Mouse (Mus musculus) MEL (cell line): ENCODE measurements at regions not wholly inside any gene's neighbourhood (a gene's known extent, or its start where the extent isn't known, plus 50 kb on each side); places are given as distances from the start of the nearest gene placed in this dataset.
A peak's percentile ranks its signal among the peaks of the same experiment; 100 is the strongest.

Experiments used
- DNase-seq: peaks from one replicate; pipeline ENCODE4 v3.0.0; 2011; ENCODE audit warnings: low read depth, low spot score
- H3K27ac ChIP-seq: 2 replicates; pipeline ENCODE4 v1.5.1; 2012; ENCODE audit warnings: low read depth, mild to moderate bottlenecking, control low read depth, low read length, moderate library complexity; ENCODE audit not compliant: control insufficient read depth
- H3K27me3 ChIP-seq, 2 experiments: fragments of 150-350 bp in 1 of 2; sonication (generic) in 1 of 2; 2 replicates each; pipeline ENCODE4 v1.6.1; 2012; ENCODE audit warnings: low read length in 2 of 2, mild to moderate bottlenecking in 2 of 2, improper control_type of control experiment in 1 of 2, moderate library complexity in 1 of 2; ENCODE audit not compliant: insufficient read depth in 2 of 2, control insufficient read depth in 1 of 2
- H3K36me3 ChIP-seq, 2 experiments: 2 replicates each; pipeline ENCODE4 v1.6.1; 2012 to 2014; ENCODE audit warnings: low read length in 2 of 2, improper control_type of control experiment in 1 of 2, inconsistent platforms in 1 of 2, mild to moderate bottlenecking in 1 of 2; ENCODE audit not compliant: insufficient read depth in 2 of 2, control insufficient read depth in 1 of 2
- H3K4me1 ChIP-seq, 2 experiments: fragments of 150-350 bp in 1 of 2; sonication (generic) in 1 of 2; 2 replicates each; pipeline ENCODE4 v1.6.1; 2012; ENCODE audit warnings: low read length in 2 of 2, improper control_type of control experiment in 1 of 2, mild to moderate bottlenecking in 1 of 2; ENCODE audit not compliant: insufficient read depth in 2 of 2, control insufficient read depth in 1 of 2
- H3K4me3 ChIP-seq, 2 experiments: fragments of 150-350 bp in 1 of 2; sonication (generic) in 1 of 2; 2 replicates each; pipeline ENCODE4 v1.5.1; 2012; ENCODE audit warnings: low read depth in 2 of 2, low read length in 2 of 2, mild to moderate bottlenecking in 2 of 2, moderate library complexity in 2 of 2, control low read depth in 1 of 2, improper control_type of control experiment in 1 of 2; ENCODE audit not compliant: control insufficient read depth in 1 of 2, insufficient read depth in 1 of 2
- H3K79me2 ChIP-seq: 2 replicates; pipeline ENCODE4 v1.6.1; 2012; ENCODE audit warnings: mild to moderate bottlenecking, low read length, moderate library complexity; ENCODE audit not compliant: control insufficient read depth, poor library complexity, insufficient read depth
- H3K9ac ChIP-seq: 2 replicates; pipeline ENCODE4 v1.6.1; 2012; ENCODE audit warnings: low read depth, mild to moderate bottlenecking, control low read depth, low read length, moderate library complexity; ENCODE audit not compliant: control insufficient read depth, poor library complexity, severe bottlenecking
- H3K9me3 ChIP-seq: fragments of 150-350 bp; sonication (generic); replicated peaks from 2 replicates; pipeline ENCODE4 v1.6.1; 2012; ENCODE audit warnings: mild to moderate bottlenecking, low read length, improper control_type of control experiment, moderate library complexity; ENCODE audit not compliant: insufficient read depth
- BHLHE40 ChIP-seq: IDR thresholded peaks from 2 replicates; pipeline ENCODE4 v1.6.1; 2012; ENCODE audit warnings: low read depth, mild to moderate bottlenecking, inconsistent platforms, low read length, improper control_type of control experiment, borderline replicate concordance
- CHD1 ChIP-seq: IDR thresholded peaks from 2 replicates; pipeline ENCODE4 v1.6.1; 2012; ENCODE audit warnings: low read depth, mild to moderate bottlenecking, inconsistent platforms, low read length, improper control_type of control experiment
- CTCF ChIP-seq, 3 experiments: IDR thresholded peaks in 2 of 3; conservative IDR thresholded peaks in 1 of 3; 2 replicates each; pipeline ENCODE4 v1.5.1; 2011 to 2012; ENCODE audit warnings: low read length in 3 of 3, low read depth in 2 of 3, mild to moderate bottlenecking in 2 of 3, improper control_type of control experiment in 1 of 3, inconsistent platforms in 1 of 3, mixed read lengths in 1 of 3, moderate library complexity in 1 of 3; ENCODE audit not compliant: control insufficient read depth in 1 of 3, insufficient read depth in 1 of 3, poor library complexity in 1 of 3, severe bottlenecking in 1 of 3
- E2F4 ChIP-seq: IDR thresholded peaks from 2 replicates; pipeline ENCODE4 v1.6.1; 2011; ENCODE audit warnings: low read depth, low read length, improper control_type of control experiment, borderline replicate concordance
- HCFC1 ChIP-seq: IDR thresholded peaks from 2 replicates; pipeline ENCODE4 v1.6.1; 2012; ENCODE audit warnings: low read depth, mild to moderate bottlenecking, inconsistent platforms, low read length, improper control_type of control experiment, moderate library complexity
- JUND ChIP-seq: IDR thresholded peaks from 2 replicates; pipeline ENCODE4 v1.6.1; 2011; ENCODE audit warnings: low read depth, mild to moderate bottlenecking, improper control_type of control experiment, low read length
- MAFK ChIP-seq: IDR thresholded peaks from 2 replicates; pipeline ENCODE4 v1.6.1; 2011; ENCODE audit warnings: low read depth, mild to moderate bottlenecking, low read length, improper control_type of control experiment, borderline replicate concordance
- MAX ChIP-seq: IDR thresholded peaks from 2 replicates; pipeline ENCODE4 v1.6.1; 2011; ENCODE audit warnings: low read length, improper control_type of control experiment
- MYC ChIP-seq: IDR thresholded peaks from 2 replicates; pipeline ENCODE4 v1.6.1; 2011; ENCODE audit warnings: low read depth, mild to moderate bottlenecking, low read length, improper control_type of control experiment, moderate library complexity
- NRF1 ChIP-seq: IDR thresholded peaks from 2 replicates; pipeline ENCODE4 v1.6.1; 2014; ENCODE audit warnings: low read depth, mild to moderate bottlenecking, inconsistent platforms, low read length, improper control_type of control experiment, moderate library complexity; ENCODE audit not compliant: poor library complexity, insufficient read depth, severe bottlenecking
- POLR2AphosphoS2 ChIP-seq: IDR thresholded peaks from 2 replicates; pipeline ENCODE4 v1.6.1; 2011; ENCODE audit warnings: low read length, improper control_type of control experiment
- TAL1 ChIP-seq: IDR thresholded peaks from 2 replicates; pipeline ENCODE4 v1.6.1; 2012; ENCODE audit warnings: mild to moderate bottlenecking, inconsistent platforms, low read length, moderate library complexity, mixed read lengths
- TBP ChIP-seq: IDR thresholded peaks from 2 replicates; pipeline ENCODE4 v1.8.0; 2011; ENCODE audit warnings: low read depth, low read length, improper control_type of control experiment
- TCF12 ChIP-seq: IDR thresholded peaks from 2 replicates; pipeline ENCODE4 v1.6.1; 2014; ENCODE audit warnings: low read depth, mild to moderate bottlenecking, inconsistent platforms, low read length, improper control_type of control experiment, moderate library complexity
- UBTF ChIP-seq: IDR thresholded peaks from 2 replicates; pipeline ENCODE4 v1.6.1; 2012; ENCODE audit warnings: low read depth, mild to moderate bottlenecking, inconsistent platforms, low read length, improper control_type of control experiment, moderate library complexity, borderline replicate concordance; ENCODE audit not compliant: insufficient read depth
- USF1 ChIP-seq: IDR thresholded peaks from 2 replicates; pipeline ENCODE4 v1.6.1; 2014; ENCODE audit warnings: low read depth, mild to moderate bottlenecking, inconsistent platforms, low read length, improper control_type of control experiment, moderate library complexity
- USF2 ChIP-seq, 2 experiments: IDR thresholded peaks; 2 replicates each; pipeline ENCODE4 v1.6.1; 2011 to 2012; ENCODE audit warnings: improper control_type of control experiment in 2 of 2, low read length in 2 of 2, borderline replicate concordance in 1 of 2, inconsistent platforms in 1 of 2, low read depth in 1 of 2, mild to moderate bottlenecking in 1 of 2; ENCODE audit not compliant: insufficient read depth in 1 of 2
- ZC3H11A ChIP-seq: IDR thresholded peaks from 2 replicates; pipeline ENCODE4 v1.6.1; 2012; ENCODE audit warnings: low read depth, mild to moderate bottlenecking, inconsistent platforms, low read length, improper control_type of control experiment
- ZKSCAN1 ChIP-seq: IDR thresholded peaks from 2 replicates; pipeline ENCODE4 v1.6.1; 2012; ENCODE audit warnings: low read depth, mild to moderate bottlenecking, inconsistent platforms, low read length, improper control_type of control experiment, moderate library complexity
- ZNF384 ChIP-seq: IDR thresholded peaks from 2 replicates; pipeline ENCODE4 v1.6.1; 2012; ENCODE audit warnings: low read depth, mild to moderate bottlenecking, inconsistent platforms, low read length, improper control_type of control experiment

GRCm38 (mm10) chr15:96518156-96518555, 57.5 kb upstream of the Scaf11 start:
- no peak for DNase-seq
- H3K79me2 ChIP-seq: no peaks in the 10 kb centered on the region
- TF ChIP-seq MAFK: no peak
- no peak for TF ChIP-seq CHD1
- TF ChIP-seq BHLHE40: no peak
- no peak for TF ChIP-seq HCFC1
- TF ChIP-seq TCF12: no peak
- no peak for TF ChIP-seq ZC3H11A
- TF ChIP-seq TAL1: no peak
- TF ChIP-seq ZNF384: no peak
- TF ChIP-seq CTCF (IDR thresholded peaks at IDR 0.05 in 2 of 3, conservative IDR thresholded peaks at IDR 0.05 in 1 of 3; ENCODE audit: control insufficient read depth in 1 of 3, insufficient read depth in 1 of 3, low read depth in 2 of 3, low read length in 3 of 3, poor library complexity in 1 of 3, severe bottlenecking in 1 of 3): no peak
- TF ChIP-seq TBP: no peak
- TF ChIP-seq UBTF: no peak
- TF ChIP-seq USF2 (IDR thresholded peaks at IDR 0.05; ENCODE audit: borderline replicate concordance in 1 of 2, insufficient read depth in 1 of 2, low read depth in 1 of 2, low read length in 2 of 2): no peak
- TF ChIP-seq JUND: no peak
- no peak for TF ChIP-seq MYC
- TF ChIP-seq E2F4: no peak
- no peak for TF ChIP-seq ZKSCAN1
- TF ChIP-seq USF1: no peak
- no peak for TF ChIP-seq MAX
- TF ChIP-seq POLR2AphosphoS2: no peak
- H3K4me3 ChIP-seq: no peak overlapping the region
- peaks cover 5 to 10% of the 10 kb centered on the region in 2 experiments for H3K27me3 ChIP-seq
- no peak overlapping the region for H3K27ac ChIP-seq
- no peaks in the 10 kb centered on the region for H3K4me1 ChIP-seq
- no peaks in the 10 kb centered on the region for H3K9me3 ChIP-seq
- no peak overlapping the region for H3K9ac ChIP-seq
- H3K36me3 ChIP-seq: no peaks in the 10 kb centered on the region

DNA sequence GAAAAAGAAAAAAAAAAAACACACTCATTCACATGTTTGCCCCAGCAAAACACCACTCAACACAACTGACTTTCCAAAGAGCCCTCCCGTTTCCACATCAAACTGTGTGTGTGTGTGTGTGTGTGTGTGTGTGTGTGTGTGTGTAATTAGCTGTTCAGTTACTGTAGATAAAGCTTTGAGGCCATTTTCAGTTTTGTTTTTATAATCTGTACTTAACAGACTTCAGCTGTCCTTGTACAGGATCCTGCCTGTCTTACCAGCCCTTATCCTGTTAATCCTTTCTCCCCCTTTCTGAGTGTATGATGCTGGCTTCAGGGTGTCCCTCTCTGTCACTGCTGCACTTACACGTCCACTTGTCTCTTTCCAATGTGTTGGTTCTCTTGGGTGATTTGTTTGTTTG, 55.0 kb upstream of the Scaf11 start:
- Histone ChIP-seq H3K4me3 (no peak overlapping the region), H3K79me2 (no peaks in the 10 kb centered on the region), H3K36me3 (no peaks in the 10 kb centered on the region), H3K27me3 (peaks cover 4 to 5% of the 10 kb centered on the region in 2 experiments; a peak in 3 of 4 replicates), H3K4me1 (no peaks in the 10 kb centered on the region), H3K9me3 (no peaks in the 10 kb centered on the region), H3K27ac (no peak overlapping the region), H3K9ac (no peak overlapping the region)
- TF ChIP-seq USF2 (IDR thresholded peaks at IDR 0.05; ENCODE audit: borderline replicate concordance in 1 of 2, insufficient read depth in 1 of 2, low read depth in 1 of 2, low read length in 2 of 2) (no peak), ZNF384 (peak; percentile 36; the same call in 1 of the 2 replicates), NRF1 (no peak)
- no peak for DNase-seq
